Mouse (Mus musculus) T-helper 1 cell (primary cell): ENCODE results near the gene Junb.

Source experiments
- in situ Hi-C: fragments of 300-600 bp; cut with MboI, MseI; formaldehyde crosslinking; loops from one replicate; pipeline ENCODE4 v1.15.1; 2025; ENCODE audit warnings: high pct_unique_total_duplicates

Junb gene

GRCm38 (mm10) chr8:84944478-84945160 is 33.9 kb downstream of the Junb start:
- in situ Hi-C loops, result no loop called here

GRCm38 (mm10) chr8:84943699-84944098 is 34.8 kb downstream of the Junb start:
- in situ Hi-C loops, result no loop called here

- in situ Hi-C loops, result no loop called here
These were observed 40.7 kb downstream of the Junb start for GRCm38 (mm10) chr8:84937620-84938485.

GRCm38 (mm10) chr8:84936962-84937546 is 41.5 kb downstream of the Junb start, which contains the start of gene Mast1:
Gene Mast1, minus strand, starts transcription at chr8:84937359.
- in situ Hi-C loops, result no loop called here

- in situ Hi-C loops, result no loop called here
These were observed 42.2 kb downstream of the Junb start for GRCm38 (mm10) chr8:84936041-84936961.

- in situ Hi-C loops, result no loop called here
These were observed 43.0 kb downstream of the Junb start for GRCm38 (mm10) chr8:84935489-84935888.

GRCm38 (mm10) chr8:84934860-84935259 is 43.7 kb downstream of the Junb start:
- in situ Hi-C loops, result no loop called here

- in situ Hi-C loops, result no loop called here
These were observed 44.6 kb downstream of the Junb start for GRCm38 (mm10) chr8:84933767-84934559.

- in situ Hi-C loops, result no loop called here
These were observed 47.9 kb downstream of the Junb start for GRCm38 (mm10) chr8:84930582-84930981.

- in situ Hi-C loops, result no loop called here
These were observed 49.8 kb downstream of the Junb start for GRCm38 (mm10) chr8:84928456-84929306.

- in situ Hi-C loops, result no loop called here
These were observed 51.0 kb downstream of the Junb start for GRCm38 (mm10) chr8:84927513-84927912.

- in situ Hi-C loops, result no loop called here
These were observed 53.0 kb downstream of the Junb start for GRCm38 (mm10) chr8:84925557-84925956.
